Mouse (Mus musculus) mesoderm, embryonic 11.5 days (tissue): ENCODE data around the gene Mex3b.
A peak's percentile ranks its signal among the peaks of the same experiment; 100 is the strongest.

Source experiments
- DNase-seq: peaks from one replicate; pipeline ENCODE4 v3.0.0-alpha.2; 2012; ENCODE audit warnings: low read depth, low spot score

Gene Mex3b

GRCm38 (mm10) chr7:82867271-82868121, at the start of gene Mex3b:
TSS of gene Mex3b (plus strand) at chr7:82867333.
- peak; percentile 53 for DNase-seq

GRCm38 (mm10) chr7:82819541-82819940, 47.6 kb upstream of the Mex3b start:
- no peak for DNase-seq

- no peak for DNase-seq
Measured at GRCm38 (mm10) chr7:82820661-82821060, 46.5 kb upstream of the Mex3b start.

GRCm38 (mm10) chr7:82821501-82821900, 45.6 kb upstream of the Mex3b start:
- no peak for DNase-seq

- no peak for DNase-seq
Measured at GRCm38 (mm10) chr7:82822528-82822927, 44.6 kb upstream of the Mex3b start.

GRCm38 (mm10) chr7:82828193-82828592, 38.9 kb upstream of the Mex3b start:
- DNase-seq, result no peak

GRCm38 (mm10) chr7:82829516-82829915, 37.6 kb upstream of the Mex3b start:
- DNase-seq, result no peak

- DNase-seq, result no peak
Measured at GRCm38 (mm10) chr7:82834471-82834870, 32.7 kb upstream of the Mex3b start.

- no peak for DNase-seq
Measured at GRCm38 (mm10) chr7:82838414-82838813, 28.7 kb upstream of the Mex3b start.

GRCm38 (mm10) chr7:82838965-82839675, 28.0 kb upstream of the Mex3b start:
- DNase-seq, result peak; percentile 30

GRCm38 (mm10) chr7:82842222-82842920, 24.8 kb upstream of the Mex3b start:
- no peak for DNase-seq

GRCm38 (mm10) chr7:82850756-82851155, 16.4 kb upstream of the Mex3b start:
- DNase-seq, result no peak

- no peak for DNase-seq
Measured at GRCm38 (mm10) chr7:82851670-82852069, 15.5 kb upstream of the Mex3b start.

- DNase-seq, result no peak
Measured at GRCm38 (mm10) chr7:82854195-82854766, 12.9 kb upstream of the Mex3b start.

GRCm38 (mm10) chr7:82858611-82859010, 8.5 kb upstream of the Mex3b start:
- no peak for DNase-seq

- DNase-seq, result no peak
Measured at GRCm38 (mm10) chr7:82860626-82861025, 6.5 kb upstream of the Mex3b start.

GRCm38 (mm10) chr7:82863341-82863740, 3.8 kb upstream of the Mex3b start:
- DNase-seq, result no peak

- DNase-seq, result peak; percentile 50
Measured at GRCm38 (mm10) chr7:82864260-82864990, 2.7 kb upstream of the Mex3b start.

GRCm38 (mm10) chr7:82864991-82865771, 2.0 kb upstream of the Mex3b start:
- DNase-seq, result peak; percentile 70

- DNase-seq, result peak; percentile 99
Measured at GRCm38 (mm10) chr7:82865834-82866485, 1.2 kb upstream of the Mex3b start.
